Mouse (Mus musculus): ENCODE measurements at regions not wholly inside any gene's neighbourhood (a gene's known extent, or its start where the extent isn't known, plus 50 kb on each side); places are given as distances from the start of the nearest gene placed in this dataset.

- H3K36me3 ChIP-seq (ENCODE audit: control insufficient read depth in 1 of 2, insufficient read depth in 2 of 2, low read length in 2 of 2), result no peaks in the 10 kb centered on the region
- H3K27me3 ChIP-seq (ENCODE audit: control insufficient read depth in 1 of 2, insufficient read depth in 2 of 2, low read length in 2 of 2), result peaks cover 1 to 2% of the 10 kb centered on the region in 2 experiments; a peak in 1 of 4 replicates
- H3K4me3 ChIP-seq (ENCODE audit: control insufficient read depth in 1 of 2, insufficient read depth in 1 of 2, low read depth in 2 of 2, low read length in 2 of 2), result no peak overlapping the region
- H3K79me2 ChIP-seq (ENCODE audit: control insufficient read depth, insufficient read depth, low read length, poor library complexity), result no peaks in the 10 kb centered on the region
- H3K27ac ChIP-seq (ENCODE audit: control insufficient read depth, low read depth, low read length), result no peak overlapping the region
- H3K4me1 ChIP-seq (ENCODE audit: control insufficient read depth in 1 of 2, insufficient read depth in 2 of 2, low read length in 2 of 2), result no peaks in the 10 kb centered on the region
- H3K9ac ChIP-seq (ENCODE audit: control insufficient read depth, low read depth, low read length, poor library complexity, severe bottlenecking), result no peak overlapping the region
- no peak for DNase-seq (ENCODE audit: low read depth, low spot score)
- TF ChIP-seq EP300 (IDR thresholded peaks at IDR 0.05; ENCODE audit: low read depth in 1 of 2, low read length in 2 of 2), result no peak
- no peak for TF ChIP-seq MAX (IDR thresholded peaks at IDR 0.05; ENCODE audit: low read length)
- no peak for TF ChIP-seq MYC (IDR thresholded peaks at IDR 0.05; ENCODE audit: low read depth, low read length)
- TF ChIP-seq KAT2A (conservative IDR thresholded peaks at IDR 0.05; ENCODE audit: low read depth, low read length), result no peak
- TF ChIP-seq ZC3H11A (IDR thresholded peaks at IDR 0.05; ENCODE audit: low read depth, low read length), result no peak
- no peak for TF ChIP-seq CHD2 (IDR thresholded peaks at IDR 0.05; ENCODE audit: low read length)
- H3K9me3 ChIP-seq (replicated peaks; ENCODE audit: insufficient read depth, low read length), result no peaks in the 10 kb centered on the region
These were observed 103.2 kb upstream of the Peli1 start for GRCm38 (mm10) chr11:20987841-20988251.

- Histone ChIP-seq H3K4me3 (ENCODE audit: control insufficient read depth in 1 of 2, insufficient read depth in 1 of 2, low read depth in 2 of 2, low read length in 2 of 2) (no peak overlapping the region), H3K9me3 (replicated peaks; ENCODE audit: insufficient read depth, low read length) (no peaks in the 10 kb centered on the region), H3K27ac (ENCODE audit: control insufficient read depth, low read depth, low read length) (no peak overlapping the region), H3K27me3 (ENCODE audit: control insufficient read depth in 1 of 2, insufficient read depth in 2 of 2, low read length in 2 of 2) (peaks cover 1 to 2% of the 10 kb centered on the region in 2 experiments; a peak in 1 of 4 replicates), H3K36me3 (ENCODE audit: control insufficient read depth in 1 of 2, insufficient read depth in 2 of 2, low read length in 2 of 2) (no peaks in the 10 kb centered on the region), H3K79me2 (ENCODE audit: control insufficient read depth, insufficient read depth, low read length, poor library complexity) (no peaks in the 10 kb centered on the region), H3K9ac (ENCODE audit: control insufficient read depth, low read depth, low read length, poor library complexity, severe bottlenecking) (no peak overlapping the region), H3K4me1 (ENCODE audit: control insufficient read depth in 1 of 2, insufficient read depth in 2 of 2, low read length in 2 of 2) (no peaks in the 10 kb centered on the region)
- no peak for TF ChIP-seq GABPA (IDR thresholded peaks at IDR 0.05; ENCODE audit: low read depth, low read length)
- no peak for TF ChIP-seq MAZ (IDR thresholded peaks at IDR 0.05; ENCODE audit: low read depth, low read length)
- TF ChIP-seq MXI1 (IDR thresholded peaks at IDR 0.05; ENCODE audit: low read depth, low read length), result no peak
- TF ChIP-seq UBTF (IDR thresholded peaks at IDR 0.05; ENCODE audit: borderline replicate concordance, insufficient read depth, low read depth, low read length), result no peak
- TF ChIP-seq SMC3 (IDR thresholded peaks at IDR 0.05; ENCODE audit: low read depth, low read length), result no peak
- TF ChIP-seq CTCF (IDR thresholded peaks at IDR 0.05 in 2 of 3, conservative IDR thresholded peaks at IDR 0.05 in 1 of 3; ENCODE audit: control insufficient read depth in 1 of 3, insufficient read depth in 1 of 3, low read depth in 2 of 3, low read length in 3 of 3, poor library complexity in 1 of 3, severe bottlenecking in 1 of 3), result no peak
- no peak for DNase-seq (ENCODE audit: low read depth, low spot score)
These were observed 102.2 kb upstream of the Peli1 start for GRCm38 (mm10) chr11:20988871-20989270.

GRCm38 (mm10) chr11:20993580-20993979 lies 97.5 kb upstream of the Peli1 start:
- Histone ChIP-seq H3K4me1 (ENCODE audit: control insufficient read depth in 1 of 2, insufficient read depth in 2 of 2, low read length in 2 of 2) (no peaks in the 10 kb centered on the region), H3K36me3 (ENCODE audit: control insufficient read depth in 1 of 2, insufficient read depth in 2 of 2, low read length in 2 of 2) (no peaks in the 10 kb centered on the region), H3K27me3 (ENCODE audit: control insufficient read depth in 1 of 2, insufficient read depth in 2 of 2, low read length in 2 of 2) (no peaks in the 10 kb centered on the region; a peak in 2 of 4 replicates), H3K9ac (ENCODE audit: control insufficient read depth, low read depth, low read length, poor library complexity, severe bottlenecking) (no peak overlapping the region), H3K79me2 (ENCODE audit: control insufficient read depth, insufficient read depth, low read length, poor library complexity) (no peaks in the 10 kb centered on the region), H3K4me3 (ENCODE audit: control insufficient read depth in 1 of 2, insufficient read depth in 1 of 2, low read depth in 2 of 2, low read length in 2 of 2) (no peak overlapping the region), H3K27ac (ENCODE audit: control insufficient read depth, low read depth, low read length) (no peak overlapping the region), H3K9me3 (replicated peaks; ENCODE audit: insufficient read depth, low read length) (no peaks in the 10 kb centered on the region)
- TF ChIP-seq MAFK (IDR thresholded peaks at IDR 0.05; ENCODE audit: borderline replicate concordance, low read depth, low read length), result no peak
- no peak for TF ChIP-seq POLR2AphosphoS5 (IDR thresholded peaks at IDR 0.05; ENCODE audit: borderline replicate concordance, low read depth, low read length)
- TF ChIP-seq SMC3 (IDR thresholded peaks at IDR 0.05; ENCODE audit: low read depth, low read length), result no peak
- TF ChIP-seq MAZ (IDR thresholded peaks at IDR 0.05; ENCODE audit: low read depth, low read length), result no peak
- no peak for TF ChIP-seq HCFC1 (IDR thresholded peaks at IDR 0.05; ENCODE audit: low read depth, low read length)
- TF ChIP-seq RAD21 (IDR thresholded peaks at IDR 0.05; ENCODE audit: low read depth, low read length), result no peak
- no peak for TF ChIP-seq ELF1 (IDR thresholded peaks at IDR 0.05; ENCODE audit: low read depth, low read length)
- TF ChIP-seq ETS1 (IDR thresholded peaks at IDR 0.05; ENCODE audit: low read depth, low read length), result no peak
- TF ChIP-seq MYB (IDR thresholded peaks at IDR 0.05; ENCODE audit: low read depth, low read length), result no peak
- no peak for TF ChIP-seq MYC (IDR thresholded peaks at IDR 0.05; ENCODE audit: low read depth, low read length)
- no peak for TF ChIP-seq GABPA (IDR thresholded peaks at IDR 0.05; ENCODE audit: low read depth, low read length)
- no peak for TF ChIP-seq TAL1 (IDR thresholded peaks at IDR 0.05; ENCODE audit: low read length)
- no peak for TF ChIP-seq NRF1 (IDR thresholded peaks at IDR 0.05; ENCODE audit: insufficient read depth, low read depth, low read length, poor library complexity, severe bottlenecking)
- no peak for DNase-seq (ENCODE audit: low read depth, low spot score)
